Mouse (Mus musculus) liver, embryonic 16.5 days (tissue): ENCODE data around the gene Prdx2. TPM values are rescaled to one million over a fixed set of nuclear protein-coding genes. Genes with fewer than 3 reads are reported as not detected.

Source experiments
- microRNA-seq: library from miRNA; unstranded; fragments of <30 nt; microRNA quantifications from one replicate; pipeline ENCODE4, GENCODE M21; 2016
- polyA plus RNA-seq: library from polyadenylated mRNA; unstranded; fragments of >200 nt; fragmentation: Nextera tagmentation; extraction: Ambion mirVana; gene quantifications from 2 replicates; pipeline ENCODE4 v1.2.1, GENCODE M21; 2015

The Prdx2 gene
- polyA plus RNA-seq, 1 experiment from 2014 or later, result 1,724 TPM

Small RNA genes within 50 kb of the gene (microRNA-seq; reads per million reads assigned to microRNA genes)
- gene Gm24197, result not detected

Other genes starting within 250 kb of the Prdx2 start
- gene G430095P16Rik, start 246.6 kb upstream of the Prdx2 start, polyA plus RNA-seq, result 7.0 and 7.8 TPM in 2 replicates
- 2.0 and 2.4 TPM in 2 replicates for gene Nfix, start 169.2 kb upstream of the Prdx2 start, polyA plus RNA-seq
- gene Dand5, start 146.8 kb upstream of the Prdx2 start, polyA plus RNA-seq, result 2.5 and 3.0 TPM in 2 replicates
- gene Gadd45gip1, start 138.1 kb upstream of the Prdx2 start, polyA plus RNA-seq, result 41.5 and 41.9 TPM in 2 replicates
- 294 and 307 TPM in 2 replicates for gene Rad23a, start 128.9 kb upstream of the Prdx2 start, polyA plus RNA-seq
- 473 and 480 TPM in 2 replicates for gene Calr, start 122.7 kb upstream of the Prdx2 start, polyA plus RNA-seq
- 52.7 and 53.1 TPM in 2 replicates for gene Farsa, start 112.6 kb upstream of the Prdx2 start, polyA plus RNA-seq
- 41.2 and 47.8 TPM in 2 replicates for gene Syce2, start 97.5 kb upstream of the Prdx2 start, polyA plus RNA-seq
- 65.7 and 73.0 TPM in 2 replicates for gene Gcdh, start 75.7 kb upstream of the Prdx2 start, polyA plus RNA-seq
- 394 and 409 TPM in 2 replicates for gene Klf1, start 67.7 kb upstream of the Prdx2 start, polyA plus RNA-seq
- gene Dnase2a, start 61.0 kb upstream of the Prdx2 start, polyA plus RNA-seq, result 12.5 and 13.6 TPM in 2 replicates
- 0.09 and 0.15 TPM in 2 replicates for gene Mast1, start 32.2 kb upstream of the Prdx2 start, polyA plus RNA-seq
- 0.20 and 0.44 TPM in 2 replicates for gene Rtbdn, start 22.6 kb upstream of the Prdx2 start, polyA plus RNA-seq
- 0.45 and 1.4 TPM in 2 replicates for gene Gm49661, start 154 bp upstream of the Prdx2 start, polyA plus RNA-seq
- 91.6 and 98.1 TPM in 2 replicates for gene Rnaseh2a, start 180 bp downstream of the Prdx2 start, polyA plus RNA-seq
- 10.6 and 16.5 TPM in 2 replicates for gene Junb, start 9.1 kb downstream of the Prdx2 start, polyA plus RNA-seq
- gene Hook2, start 21.0 kb downstream of the Prdx2 start, polyA plus RNA-seq, result 8.5 and 9.5 TPM in 2 replicates
- gene Best2, start 44.9 kb downstream of the Prdx2 start, polyA plus RNA-seq, result not detected in 2 replicates
- 48.6 and 55.8 TPM in 2 replicates for gene Asna1, start 55.7 kb downstream of the Prdx2 start, polyA plus RNA-seq
- 49.2 and 50.0 TPM in 2 replicates for gene Trir, start 57.2 kb downstream of the Prdx2 start, polyA plus RNA-seq
- gene Tnpo2, start 67.3 kb downstream of the Prdx2 start, polyA plus RNA-seq, result 17.7 and 17.8 TPM in 2 replicates
- 10.3 and 10.4 TPM in 2 replicates for gene Fbxw9, start 90.5 kb downstream of the Prdx2 start, polyA plus RNA-seq
- gene Gm5741, start 98.4 kb downstream of the Prdx2 start, polyA plus RNA-seq, result not detected in 2 replicates
- 23.5 and 25.7 TPM in 2 replicates for gene Dhps, start 102.2 kb downstream of the Prdx2 start, polyA plus RNA-seq
- 56.0 and 58.2 TPM in 2 replicates for gene Wdr83os, start 111.2 kb downstream of the Prdx2 start, polyA plus RNA-seq
- 22.0 and 23.6 TPM in 2 replicates for gene Wdr83, start 111.7 kb downstream of the Prdx2 start, polyA plus RNA-seq
- gene Man2b1, start 113.7 kb downstream of the Prdx2 start, polyA plus RNA-seq, result 38.7 and 44.4 TPM in 2 replicates
- 2.6 and 3.4 TPM in 2 replicates for gene Zfp791, start 153.5 kb downstream of the Prdx2 start, polyA plus RNA-seq
- not detected in 2 replicates for gene Cks1brt, start 182.3 kb downstream of the Prdx2 start, polyA plus RNA-seq